Mouse (Mus musculus) ES-Bruce4 (cell line): Measurements from ENCODE around the gene Snx1. TPM values are rescaled to one million over a fixed set of nuclear protein-coding genes. Genes with fewer than 3 reads are reported as not detected.

Source experiments
- H3K27ac ChIP-seq: 2 replicates; pipeline ENCODE4 v1.5.1; 2012; ENCODE audit warnings: low read length, inconsistent platforms; ENCODE audit not compliant: insufficient read depth
- H3K27me3 ChIP-seq: 2 replicates; pipeline ENCODE4 v1.6.1; 2012; ENCODE audit warnings: mild to moderate bottlenecking, low read length, inconsistent platforms; ENCODE audit not compliant: control insufficient read depth, poor library complexity, insufficient read depth, severe bottlenecking
- H3K36me3 ChIP-seq: 2 replicates; pipeline ENCODE4 v1.6.1; 2012; ENCODE audit warnings: inconsistent platforms, mild to moderate bottlenecking, low read length, moderate library complexity; ENCODE audit not compliant: control insufficient read depth, poor library complexity, insufficient read depth, severe bottlenecking
- H3K4me1 ChIP-seq: one replicate; pipeline ENCODE4 v1.8.1; 2011; ENCODE audit warnings: low read length; ENCODE audit not compliant: control insufficient read depth, insufficient read depth
- H3K4me3 ChIP-seq: 2 replicates; pipeline ENCODE4 v1.5.1; 2011; ENCODE audit warnings: low read depth, mild to moderate bottlenecking, low read length
- H3K9ac ChIP-seq: 2 replicates; pipeline ENCODE4 v1.6.1; 2012; ENCODE audit warnings: low read depth, mild to moderate bottlenecking, inconsistent platforms; ENCODE audit not compliant: poor library complexity, severe bottlenecking
- H3K9me3 ChIP-seq: replicated peaks from 2 replicates; pipeline ENCODE4 v1.6.1; 2012; ENCODE audit warnings: mild to moderate bottlenecking, low read length, inconsistent platforms; ENCODE audit not compliant: control insufficient read depth, poor library complexity, insufficient read depth, severe bottlenecking
- CTCF ChIP-seq: IDR thresholded peaks from one replicate; pipeline ENCODE4 v1.8.1; 2011; ENCODE audit warnings: low read depth, low read length
- EP300 ChIP-seq: IDR thresholded peaks from 2 replicates; pipeline ENCODE4 v1.6.1; 2011; ENCODE audit warnings: low read depth, low read length; ENCODE audit not compliant: insufficient read depth
- POLR2A ChIP-seq: IDR thresholded peaks from one replicate; pipeline ENCODE4 v1.8.1; 2011; ENCODE audit warnings: low read length; ENCODE audit not compliant: insufficient read depth
- polyA plus RNA-seq: library from polyadenylated mRNA; stranded (reverse); fragments of >200 nt; gene quantifications from 2 replicates; pipeline ENCODE4 v1.2.4, GENCODE M21; 2011; ENCODE audit warnings: low read depth; ENCODE audit not compliant: missing spikeins, insufficient read depth, insufficient read length

Gene Snx1
- polyA plus RNA-seq, 1 experiment: 34.7 TPM

- no peak overlapping the region for H3K4me3 ChIP-seq
- H3K27ac ChIP-seq: no peak overlapping the region
- H3K9me3 ChIP-seq: no peaks in the 10 kb centered on the region
- no peaks in the 10 kb centered on the region for H3K27me3 ChIP-seq
- H3K9ac ChIP-seq: no peak overlapping the region
- H3K4me1 ChIP-seq: no peaks in the 10 kb centered on the region
- no peaks in the 10 kb centered on the region for H3K36me3 ChIP-seq
- TF ChIP-seq CTCF (no peak), POLR2A (no peak)
These were observed 6.3 kb downstream of the Snx1 start for GRCm38 (mm10) chr9:66120106-66120505.

GRCm38 (mm10) chr9:66119498-66119897 lies 6.9 kb downstream of the Snx1 start:
- TF ChIP-seq POLR2A (no peak), EP300 (no peak), CTCF (no peak)
- Histone ChIP-seq H3K36me3 (no peaks in the 10 kb centered on the region), H3K9me3 (no peaks in the 10 kb centered on the region), H3K4me3 (no peak overlapping the region), H3K27ac (no peak overlapping the region), H3K27me3 (no peaks in the 10 kb centered on the region), H3K4me1 (no peaks in the 10 kb centered on the region), H3K9ac (no peak overlapping the region)

DNA sequence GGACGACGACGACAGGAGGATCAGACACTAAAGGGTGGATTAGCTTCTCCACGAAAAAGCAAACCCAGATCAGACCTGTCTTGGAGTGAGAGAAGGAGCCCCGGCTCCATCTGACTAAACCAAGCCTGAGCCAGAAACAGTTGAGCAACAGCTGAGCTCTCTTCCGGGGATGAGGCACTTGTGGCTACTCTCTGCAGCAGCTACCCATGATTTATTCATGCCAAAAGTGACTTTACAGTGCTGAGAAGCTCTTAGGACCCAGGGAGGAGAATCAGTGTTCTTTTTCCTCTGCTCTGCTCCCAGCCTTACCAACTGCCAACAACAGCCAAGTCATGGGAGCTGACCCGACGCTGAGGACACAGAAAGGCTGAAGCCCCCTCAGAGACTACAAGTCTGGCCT lies 9.5 kb downstream of the Snx1 start:
- no peak overlapping the region for H3K4me3 ChIP-seq
- H3K9me3 ChIP-seq: no peaks in the 10 kb centered on the region
- H3K36me3 ChIP-seq: no peaks in the 10 kb centered on the region
- TF ChIP-seq POLR2A: no peak
- TF ChIP-seq EP300: no peak
- TF ChIP-seq CTCF: no peak
- no peak overlapping the region for H3K9ac ChIP-seq
- H3K27ac ChIP-seq: no peak overlapping the region
- no peaks in the 10 kb centered on the region for H3K4me1 ChIP-seq
- H3K27me3 ChIP-seq: no peaks in the 10 kb centered on the region

DNA sequence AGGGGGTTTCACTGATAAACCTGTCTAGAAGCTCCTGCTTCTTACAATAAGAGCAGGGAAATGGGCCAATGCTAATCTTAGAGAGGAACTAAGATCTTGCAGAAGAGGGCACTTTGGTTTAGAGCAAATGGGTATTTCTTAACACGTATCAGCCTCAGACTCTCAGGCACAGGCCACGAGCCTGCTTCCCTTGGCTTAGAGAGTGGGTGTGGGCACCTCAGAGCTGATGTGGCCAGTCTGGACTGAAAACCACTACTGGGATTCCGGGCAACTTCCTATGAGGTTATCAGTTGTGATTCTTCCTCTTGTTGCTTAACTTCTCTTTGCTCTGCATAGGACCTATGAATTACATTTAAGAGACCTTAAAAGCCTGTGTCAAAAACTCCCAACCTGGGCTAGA lies 12.0 kb downstream of the Snx1 start:
- no peaks in the 10 kb centered on the region for H3K4me1 ChIP-seq
- TF ChIP-seq CTCF (no peak), POLR2A (no peak)
- H3K27me3 ChIP-seq: no peaks in the 10 kb centered on the region
- H3K9ac ChIP-seq: no peak overlapping the region
- H3K4me3 ChIP-seq: no peak overlapping the region
- H3K9me3 ChIP-seq: no peaks in the 10 kb centered on the region
- no peak overlapping the region for H3K27ac ChIP-seq
- H3K36me3 ChIP-seq: no peaks in the 10 kb centered on the region

DNA sequence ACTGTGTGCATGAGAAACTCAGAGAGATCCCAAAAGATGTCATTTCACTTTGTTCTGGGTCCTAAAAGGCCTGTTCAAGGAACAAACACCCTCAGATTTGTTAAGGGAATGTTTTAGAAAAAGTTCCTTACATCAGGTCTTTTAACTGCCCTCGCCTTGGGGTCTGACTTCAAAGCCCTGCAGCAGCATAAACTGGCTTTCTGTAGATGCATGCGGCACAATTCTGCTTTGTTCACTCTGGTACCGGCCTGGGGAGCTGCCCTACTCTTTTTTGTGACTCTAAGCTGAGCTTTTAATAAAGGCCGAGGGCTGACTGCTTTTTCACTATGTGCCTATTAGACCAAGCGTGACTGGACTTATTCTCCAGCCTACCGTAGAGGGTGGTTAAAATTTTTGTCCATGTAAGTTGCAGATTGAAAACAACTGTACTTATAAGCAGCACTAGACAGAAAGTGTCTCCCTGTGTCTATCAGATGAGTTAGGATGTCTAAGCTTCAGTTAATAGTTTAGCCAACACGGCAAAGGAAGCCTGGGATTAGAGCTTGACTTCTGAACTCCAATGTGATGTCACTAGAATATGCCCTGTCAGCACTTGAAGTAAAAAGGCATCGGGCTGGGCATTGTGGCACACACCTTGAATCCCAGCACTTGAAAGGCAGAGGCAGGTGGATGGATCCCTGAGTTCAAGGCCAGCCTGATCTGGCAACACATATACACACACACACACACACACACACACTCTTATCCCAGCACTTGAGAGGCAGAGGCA lies 15.6 kb downstream of the Snx1 start:
- H3K36me3 ChIP-seq: no peaks in the 10 kb centered on the region
- TF ChIP-seq POLR2A (no peak), CTCF (no peak), EP300 (no peak)
- no peaks in the 10 kb centered on the region for H3K27me3 ChIP-seq
- H3K9me3 ChIP-seq: no peaks in the 10 kb centered on the region
- H3K4me1 ChIP-seq: no peaks in the 10 kb centered on the region
- no peak overlapping the region for H3K27ac ChIP-seq
- H3K9ac ChIP-seq: no peak overlapping the region
- no peak overlapping the region for H3K4me3 ChIP-seq

- no peaks in the 10 kb centered on the region for H3K4me1 ChIP-seq
- no peak overlapping the region for H3K9ac ChIP-seq
- TF ChIP-seq EP300 (no peak), CTCF (no peak), POLR2A (no peak)
- no peaks in the 10 kb centered on the region for H3K36me3 ChIP-seq
- H3K4me3 ChIP-seq: no peak overlapping the region
- H3K9me3 ChIP-seq: no peaks in the 10 kb centered on the region
- H3K27me3 ChIP-seq: no peaks in the 10 kb centered on the region
- no peak overlapping the region for H3K27ac ChIP-seq
These were observed 16.3 kb downstream of the Snx1 start for GRCm38 (mm10) chr9:66110126-66110525.
